Mouse (Mus musculus) gastrocnemius, postnatal 36 days (tissue): ENCODE data around the gene Anxa9. TPM values are rescaled to one million over a fixed set of nuclear protein-coding genes. Genes with fewer than 3 reads are reported as not detected.

Experiments used
- DNase-seq, 2 experiments: peaks; one replicate each; pipeline ENCODE4 v3.0.0; 2022
- intact Hi-C: fragments of 180-260 bp; cut with DNase I; formaldehyde crosslinking; loops from one replicate; pipeline ENCODE4 v1.15.1; 2025
- total RNA-seq, 2 experiments: library from RNA; stranded (reverse); gene quantifications; 2 replicates each; pipeline ENCODE4 v1.2.3; 2021

The Anxa9 gene
- total RNA-seq, 2 experiments from 2014 or later, result 0.64 TPM; not detected in 1

DNA sequence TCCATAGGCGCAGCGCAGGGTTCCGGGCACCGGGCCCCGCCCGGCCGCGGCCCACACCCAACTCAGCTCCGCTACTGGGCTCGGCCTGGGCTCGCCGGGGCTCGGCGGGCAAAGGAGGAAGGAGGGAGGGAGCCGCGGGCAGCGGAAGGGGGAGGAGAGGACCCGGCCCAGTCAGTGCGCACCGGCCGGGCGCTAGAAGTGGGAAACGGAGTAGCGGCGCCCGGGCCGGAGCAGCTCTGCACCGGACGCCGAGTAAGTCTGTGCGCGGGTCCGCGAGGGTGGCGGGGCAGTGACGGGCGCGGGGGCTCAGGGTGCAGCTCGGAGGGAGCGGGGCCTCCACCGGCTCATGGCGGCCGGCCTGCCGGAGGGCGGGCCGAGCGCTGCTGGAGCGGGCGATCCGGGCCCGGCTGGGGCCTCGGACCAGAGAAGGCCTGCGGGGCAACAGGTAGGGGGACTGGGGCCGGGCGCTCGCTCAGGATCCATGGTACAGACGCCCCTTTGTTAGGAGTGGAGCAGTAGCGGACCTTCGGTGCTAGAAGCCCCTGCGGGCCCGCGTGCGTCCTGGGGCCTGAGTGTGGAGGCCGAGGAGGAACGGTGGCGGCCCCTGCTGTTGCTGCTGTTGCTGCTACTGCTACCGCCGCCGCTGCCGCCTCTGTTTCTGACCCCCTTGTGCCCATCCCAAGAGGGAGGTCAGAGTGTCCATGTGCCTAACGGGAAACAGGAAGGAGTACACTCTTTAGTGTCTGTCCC, 8.3 kb upstream of the Anxa9 start:
- intact Hi-C loops, result loop anchor here (5.0 kb wide), 1 partner anchor 33 kb away; the partner anchor contains the start of genes Mindy1 and Prune1
- peak; percentile 87 to 91 for DNase-seq

DNA sequence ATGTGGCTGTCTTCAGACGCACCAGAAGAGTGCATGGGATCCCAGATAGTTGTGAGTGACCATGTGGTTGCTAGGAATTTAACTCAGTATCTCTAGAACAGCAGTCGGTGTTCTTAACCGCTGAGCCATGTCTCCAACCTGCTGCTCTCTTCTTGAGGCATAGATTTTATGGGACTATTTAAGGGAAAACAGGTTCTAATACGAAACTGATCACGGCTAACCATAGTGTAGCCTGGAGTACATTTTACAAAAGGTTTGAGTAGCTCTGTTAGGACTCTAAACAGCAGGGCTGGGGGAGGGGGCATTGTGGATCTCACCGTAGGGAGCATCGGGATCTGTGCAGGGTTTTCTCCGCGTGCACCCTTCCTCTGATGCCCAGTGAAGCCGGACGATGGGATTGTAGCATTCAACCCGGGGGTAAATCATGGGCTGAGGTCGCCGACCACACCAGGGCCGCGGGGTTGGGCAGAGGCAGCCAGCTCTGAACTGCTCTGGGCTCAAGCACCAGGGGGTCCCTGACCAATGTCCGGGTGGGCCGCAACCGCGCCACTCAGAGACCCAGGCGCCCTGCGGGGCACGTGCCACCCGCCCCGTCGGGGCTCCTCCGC, 7.6 kb upstream of the Anxa9 start, which contains the start of gene Cers2:
Gene Cers2 (plus strand): TSS at position 306 of the 608 bp plus-strand sequence.
- DNase-seq, result no peak
- intact Hi-C loops, result loop anchor here (5.0 kb wide), 2 partner anchors 32 to 78 kb away; partner anchors contain the start of genes Mindy1 and Prune1

DNA sequence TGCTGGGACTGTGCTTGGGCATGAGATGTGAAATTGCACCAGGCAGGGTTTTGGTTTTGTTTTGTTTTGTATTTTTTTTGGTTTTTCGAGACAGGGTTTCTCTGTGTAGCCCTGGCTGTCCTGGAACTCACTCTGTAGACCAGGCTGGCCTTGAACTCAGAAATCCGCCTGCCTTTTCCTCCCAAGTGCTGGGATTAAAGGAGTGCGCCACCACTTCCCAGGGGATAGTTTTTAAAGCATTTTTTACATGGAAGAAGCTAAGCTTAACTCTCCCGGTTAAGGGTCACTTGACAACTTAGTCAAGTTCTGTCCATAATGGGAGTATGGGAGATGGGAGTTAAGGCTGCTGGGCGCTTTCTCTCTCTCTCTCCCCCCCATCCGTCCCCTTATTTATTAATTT, 7.1 kb upstream of the Anxa9 start:
- DNase-seq, result no peak
- intact Hi-C loops, result loop anchor here (5.0 kb wide), 1 partner anchor 78 kb away; no protein-coding TSS in a partner anchor

DNA sequence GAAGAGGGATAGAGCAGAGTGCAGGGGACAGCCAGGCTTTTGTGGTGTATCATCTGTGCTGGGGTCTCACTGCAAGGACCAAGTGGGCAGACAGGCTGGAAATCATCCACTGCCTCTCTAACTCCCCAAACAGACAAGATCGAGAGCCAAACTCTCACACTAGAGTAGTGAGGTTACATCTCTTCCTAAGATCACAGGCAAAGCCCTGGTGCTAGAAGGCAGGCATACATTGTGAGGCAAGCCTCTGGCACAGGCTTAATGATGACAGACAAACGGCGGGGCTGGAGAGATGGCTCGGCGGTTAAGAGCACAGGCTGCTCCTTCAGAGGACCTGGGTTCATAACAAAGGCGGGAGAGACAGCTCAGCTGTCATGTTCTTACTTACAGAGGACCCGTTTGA, 6.5 kb upstream of the Anxa9 start:
- intact Hi-C loops, result loop anchor here (5.0 kb wide), 1 partner anchor 79 kb away; no protein-coding TSS in a partner anchor

DNA sequence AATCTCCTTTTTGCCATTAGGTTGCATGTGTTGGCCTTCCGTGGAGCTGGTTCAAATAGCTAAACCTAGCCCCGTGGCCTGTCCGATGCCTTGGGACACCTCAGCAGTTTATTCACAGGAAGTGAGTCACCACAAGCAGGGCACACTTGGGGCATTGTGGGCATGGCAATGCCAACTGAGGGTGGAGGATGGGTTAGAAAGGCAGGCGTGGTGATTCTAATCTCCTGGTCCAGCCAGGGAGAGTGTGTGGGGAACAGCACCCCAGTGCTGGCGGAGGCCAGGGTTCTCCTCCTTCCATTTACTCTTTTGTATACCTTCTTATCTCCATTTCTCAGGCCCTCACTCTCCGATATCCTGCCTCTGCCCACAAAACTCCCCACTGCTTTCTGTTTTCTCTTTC, 5.6 kb upstream of the Anxa9 start:
- intact Hi-C loops, result loop anchor here (5.0 kb wide), 1 partner anchor 80 kb away; no protein-coding TSS in a partner anchor

More for the DNA sequence above, 6.5 kb upstream of the Anxa9 start:
- no peak for DNase-seq

DNA sequence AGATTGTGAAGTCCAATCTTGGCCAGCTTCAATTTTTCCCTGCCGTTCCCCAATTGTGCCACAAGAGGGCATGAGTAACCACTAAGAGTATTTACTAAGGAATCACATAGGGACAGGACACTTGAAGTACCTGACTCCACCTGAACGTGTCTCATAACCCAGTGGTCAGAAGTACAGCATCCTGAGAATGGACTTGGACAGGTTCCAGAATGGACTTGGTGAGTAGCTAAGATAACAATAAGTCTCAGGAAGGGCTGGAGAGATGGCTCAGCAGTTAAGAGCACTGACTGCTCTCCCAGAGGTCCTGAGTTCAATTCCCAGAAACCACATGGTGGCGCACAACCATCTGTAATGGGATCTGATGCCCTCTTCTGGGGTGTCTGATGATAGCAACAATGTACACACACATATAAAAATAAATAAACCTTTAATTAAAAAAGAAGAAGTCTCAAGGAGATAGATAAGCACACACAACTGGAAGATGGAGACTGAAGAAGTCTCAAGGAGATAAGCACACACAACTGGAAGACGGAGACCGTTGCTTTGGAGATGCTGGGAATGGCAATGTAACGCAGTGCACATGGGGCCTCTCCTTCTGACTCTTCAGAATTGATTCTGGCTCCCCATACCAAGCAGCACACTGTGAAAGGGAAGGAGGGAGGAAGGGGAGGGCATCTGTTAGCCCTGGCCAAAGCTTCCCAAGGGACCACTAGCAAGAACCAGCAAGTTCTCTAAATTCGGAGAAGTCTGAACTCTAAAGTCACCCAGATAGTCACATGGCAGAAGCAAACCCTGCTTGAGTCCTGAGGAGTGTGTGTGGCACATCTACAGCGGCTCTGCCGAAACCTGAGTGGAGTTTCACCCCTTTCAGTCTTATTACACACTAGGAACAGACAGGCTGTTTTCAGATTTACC, 4.2 kb upstream of the Anxa9 start:
- intact Hi-C loops, result loop anchor here (5.0 kb wide), 1 partner anchor 81 kb away; no protein-coding TSS in a partner anchor
- peak; percentile 44 to 59 for DNase-seq

More for the DNA sequence above, 5.6 kb upstream of the Anxa9 start:
- no peak for DNase-seq

DNA sequence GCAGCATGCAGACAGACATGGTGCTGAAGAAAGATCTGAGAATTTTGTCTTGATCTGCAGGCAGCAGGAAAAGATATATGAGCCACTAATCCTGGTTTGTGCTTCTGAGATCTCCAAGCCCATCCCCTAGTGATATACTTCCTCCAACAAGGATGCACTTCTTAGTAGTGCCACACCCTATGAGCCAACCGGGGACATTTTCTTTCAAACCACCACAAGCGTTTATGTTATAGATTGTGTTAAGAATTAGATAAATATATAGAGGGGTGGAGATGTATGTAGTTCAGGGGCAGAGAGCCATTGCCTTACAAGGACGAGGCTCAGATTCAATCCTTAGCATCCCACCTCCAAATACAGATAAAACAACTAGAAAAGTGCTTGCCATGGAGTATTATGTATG, 3.5 kb upstream of the Anxa9 start:
- intact Hi-C loops, result loop anchor here (5.0 kb wide), 1 partner anchor 82 kb away; no protein-coding TSS in a partner anchor
- DNase-seq, result no peak

DNA sequence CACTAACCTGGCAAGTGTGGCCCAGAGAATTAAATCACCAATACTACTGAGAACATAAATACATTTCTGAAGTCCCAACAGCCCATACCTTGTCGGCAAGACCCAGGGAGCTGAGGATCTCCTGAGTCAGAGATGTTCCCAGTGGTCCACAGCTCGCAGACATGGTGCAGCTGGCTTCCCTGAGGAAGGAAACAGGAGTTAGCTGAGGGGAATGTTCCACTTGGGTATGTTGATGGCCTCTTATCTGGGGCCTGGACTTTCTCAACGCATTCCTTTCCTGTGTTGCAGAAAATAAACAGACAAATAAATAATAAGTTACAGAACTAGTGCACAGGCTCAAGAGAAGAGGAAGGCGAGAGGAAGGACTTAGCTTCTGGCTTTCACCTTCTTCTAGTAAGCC, 732 bp downstream of the Anxa9 start:
- intact Hi-C loops, result no loop called here
- DNase-seq, result no peak

DNA sequence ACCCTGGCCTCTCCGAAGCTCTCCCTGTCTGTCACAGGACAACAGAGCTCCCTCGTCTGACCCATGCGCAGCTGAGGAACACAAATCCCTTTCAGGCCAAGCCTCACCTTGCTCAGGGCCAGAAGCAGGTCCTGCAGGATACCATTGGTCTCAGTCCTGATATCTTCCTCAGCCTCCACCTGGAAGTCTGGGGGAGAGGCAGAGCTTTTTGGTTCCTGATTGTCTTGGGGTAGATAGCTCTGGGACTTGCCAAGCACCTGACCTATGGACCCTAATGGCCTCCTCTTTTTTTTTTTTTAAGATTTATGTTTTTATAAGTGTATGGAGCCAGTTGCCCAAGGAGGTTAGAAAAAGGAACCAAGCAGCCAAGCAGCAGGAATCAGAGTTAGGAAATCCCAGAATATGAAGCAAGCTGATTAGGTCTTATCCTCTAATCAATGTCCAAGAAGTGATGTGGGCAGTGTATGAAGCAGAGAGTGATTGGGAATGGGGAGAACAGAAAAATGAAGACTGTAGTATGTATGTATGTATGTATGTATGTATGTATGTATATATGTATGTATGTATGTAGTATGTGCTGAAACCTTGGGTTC, 5.7 kb downstream of the Anxa9 start:
- no peak for DNase-seq
- intact Hi-C loops, result no loop called here

DNA sequence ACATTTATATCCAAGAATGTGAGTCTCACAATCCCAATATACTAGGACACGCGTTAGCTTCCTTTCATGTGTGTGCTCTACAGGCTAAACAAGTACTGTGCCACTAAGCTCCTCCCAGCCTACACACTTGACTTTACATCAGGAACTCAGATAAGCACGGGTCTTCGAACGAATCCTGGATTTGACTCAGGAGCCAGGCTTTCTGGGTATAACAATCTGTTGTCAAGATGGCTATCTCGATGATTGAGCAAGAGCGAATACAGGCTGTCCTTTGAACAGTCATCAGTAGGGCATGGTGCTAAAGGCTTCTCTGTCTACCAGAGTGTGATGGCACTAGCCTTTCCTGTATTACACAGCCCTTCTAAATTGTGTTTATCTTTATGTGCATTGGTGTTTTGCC, 9.0 kb downstream of the Anxa9 start:
- intact Hi-C loops, result no loop called here

DNA sequence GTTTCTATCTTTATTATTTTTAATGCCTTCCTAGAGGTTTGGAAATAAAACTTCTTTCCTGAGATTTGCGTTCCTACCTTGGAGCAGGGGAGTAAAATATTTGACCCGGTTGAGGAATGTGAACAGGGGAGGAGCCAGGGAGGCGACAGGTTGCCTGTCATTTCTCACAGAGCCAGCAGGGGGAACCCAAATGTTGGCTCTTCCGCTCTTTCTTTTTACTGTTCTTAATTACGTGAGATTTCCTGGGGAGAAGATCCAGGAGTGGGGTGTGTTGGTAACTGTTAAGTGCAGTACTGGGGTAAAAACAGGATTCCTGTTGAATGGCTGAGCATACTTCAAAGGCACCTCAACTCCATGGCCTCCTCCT, 10.9 kb downstream of the Anxa9 start:
- no peak for DNase-seq
- intact Hi-C loops, result no loop called here

More for the DNA sequence above, 9.0 kb downstream of the Anxa9 start:
- no peak for DNase-seq

DNA sequence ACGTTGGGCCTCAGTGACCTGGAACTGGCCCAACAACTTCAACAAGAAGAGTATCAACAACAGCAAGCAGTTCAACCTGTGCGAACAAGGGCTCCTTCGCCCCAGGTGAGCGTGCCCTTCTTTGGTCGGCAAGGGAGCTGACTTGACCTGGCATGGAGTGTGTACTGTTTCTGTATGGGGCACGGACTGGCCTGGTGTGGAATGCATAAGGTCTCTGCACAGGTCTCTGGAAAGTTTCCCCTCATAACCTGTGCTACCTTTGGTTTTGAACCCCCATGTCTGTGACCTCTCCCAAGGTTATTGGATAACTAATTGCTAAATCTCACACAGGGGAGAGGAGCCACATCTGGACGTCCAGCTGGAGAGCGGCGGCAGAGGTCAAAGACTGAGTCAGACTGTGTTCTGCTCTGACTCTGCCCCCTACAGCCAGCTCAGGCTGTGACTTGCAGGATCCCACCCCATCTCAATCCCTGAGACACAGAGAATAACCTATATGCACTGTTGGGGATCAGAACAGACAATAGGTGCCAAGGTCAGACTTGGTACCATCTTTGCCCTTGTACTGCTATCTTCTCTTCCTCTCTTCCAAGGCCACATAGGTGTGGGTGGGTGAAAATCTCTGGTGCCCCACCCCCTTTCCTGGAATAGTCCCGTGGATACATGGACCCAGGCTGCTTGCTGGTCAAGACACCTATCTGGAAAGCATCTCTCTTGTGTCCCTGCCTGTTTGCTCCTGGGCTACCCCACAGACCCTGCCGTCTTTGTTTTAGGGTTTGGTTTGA, 11.5 kb downstream of the Anxa9 start:
- intact Hi-C loops, result no loop called here
- no peak for DNase-seq

DNA sequence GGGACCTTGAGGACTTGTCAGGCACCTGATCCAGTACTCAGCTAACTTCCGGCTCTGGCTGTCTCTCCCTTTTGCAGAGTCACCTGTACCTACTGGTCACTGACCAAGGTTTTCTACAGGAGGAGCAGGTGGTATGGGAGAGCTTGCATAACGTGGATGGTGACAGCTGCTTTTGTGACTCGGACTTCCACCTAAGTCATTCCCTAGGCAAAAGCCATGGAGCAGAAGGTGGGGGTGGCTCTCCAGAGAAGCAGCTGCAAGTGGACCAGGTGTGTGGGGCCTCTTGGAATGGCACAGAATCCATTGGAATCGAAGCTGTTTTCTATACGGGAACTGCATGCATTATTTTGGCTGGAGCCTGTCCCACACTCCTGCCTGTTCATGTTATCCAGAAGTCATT, 12.3 kb downstream of the Anxa9 start:
- DNase-seq, result no peak
- intact Hi-C loops, result no loop called here

DNA sequence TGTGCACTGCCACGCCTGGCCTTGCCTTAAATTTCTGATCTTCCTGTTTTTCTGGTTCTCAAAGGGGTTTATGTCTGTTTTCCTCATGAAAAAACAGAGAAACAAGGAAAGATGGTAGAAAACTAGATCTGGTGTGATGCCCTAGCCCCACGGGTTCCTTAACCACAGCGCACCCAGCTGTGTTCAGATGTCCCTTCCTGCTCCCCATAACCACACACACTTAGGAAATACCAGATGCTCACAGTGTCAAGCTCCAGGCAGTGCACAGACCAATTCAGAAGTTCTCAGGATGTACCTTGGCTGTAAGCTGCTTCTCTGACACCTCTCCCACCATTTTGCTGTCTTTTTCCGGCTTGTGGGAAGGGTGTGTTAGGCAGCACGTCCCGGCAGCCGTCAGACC, 12.7 kb downstream of the Anxa9 start:
- intact Hi-C loops, result no loop called here

DNA sequence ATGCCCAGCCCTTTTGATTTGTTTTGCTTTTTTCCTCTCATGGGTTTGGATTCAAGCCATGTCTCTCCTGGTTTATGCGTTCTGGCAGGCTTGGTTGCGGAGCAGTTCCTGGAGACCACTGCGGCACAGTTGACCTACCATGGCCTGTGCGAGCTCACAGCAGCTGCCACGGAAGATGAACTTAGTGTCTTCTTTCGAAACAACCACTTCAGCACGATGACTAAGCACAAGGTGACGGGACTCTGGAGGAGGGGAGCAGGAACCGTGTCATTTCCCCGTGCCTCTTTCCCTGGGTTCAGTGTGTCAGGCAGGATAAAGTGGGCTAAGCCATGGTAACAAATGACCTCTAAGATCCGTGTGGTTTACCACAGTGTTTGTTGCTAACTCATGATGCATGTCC, 13.4 kb downstream of the Anxa9 start:
- intact Hi-C loops, result no loop called here
- no peak for DNase-seq

More for the DNA sequence above, 12.7 kb downstream of the Anxa9 start:
- DNase-seq, result no peak

DNA sequence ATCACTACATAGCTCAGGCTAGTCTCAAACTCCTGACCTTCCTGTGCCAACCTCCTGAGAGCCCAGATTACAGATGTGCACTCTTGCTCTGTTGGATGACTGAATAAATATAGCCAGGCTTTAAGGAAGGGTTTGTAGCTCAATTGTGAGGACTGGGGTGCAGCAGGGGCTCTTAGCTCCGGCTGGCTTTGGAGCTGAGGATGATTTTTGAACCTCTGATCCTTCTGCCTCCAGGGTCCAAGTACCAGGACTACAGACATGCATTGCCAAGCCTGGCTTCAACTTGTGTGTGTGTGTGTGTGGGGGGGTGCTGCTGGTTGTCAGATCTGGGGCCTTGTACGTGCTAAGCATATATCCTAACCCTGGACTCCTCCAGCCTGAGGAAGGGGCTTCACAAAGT, 14.1 kb downstream of the Anxa9 start:
- no peak for DNase-seq
- intact Hi-C loops, result no loop called here

DNA sequence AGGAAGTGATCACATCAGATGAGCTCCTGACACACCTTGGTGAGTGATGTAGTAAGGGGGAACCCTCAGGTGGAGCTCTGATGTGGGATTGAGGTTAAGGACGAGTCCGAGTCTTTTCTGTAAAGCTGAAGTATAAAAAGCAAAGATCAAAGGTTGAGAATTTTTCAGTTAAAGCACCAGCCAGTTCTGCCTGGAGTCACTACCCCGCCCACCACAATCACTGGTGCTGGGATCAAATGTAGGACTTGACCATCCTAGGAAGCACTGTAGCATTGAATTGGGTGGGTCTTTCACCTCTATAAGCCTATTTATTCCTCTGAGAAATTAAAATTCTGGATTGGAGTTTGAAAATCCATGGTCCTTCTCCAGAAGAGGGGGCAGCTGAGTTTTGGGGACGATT, 15.9 kb downstream of the Anxa9 start:
- no peak for DNase-seq
- intact Hi-C loops, result no loop called here

DNA sequence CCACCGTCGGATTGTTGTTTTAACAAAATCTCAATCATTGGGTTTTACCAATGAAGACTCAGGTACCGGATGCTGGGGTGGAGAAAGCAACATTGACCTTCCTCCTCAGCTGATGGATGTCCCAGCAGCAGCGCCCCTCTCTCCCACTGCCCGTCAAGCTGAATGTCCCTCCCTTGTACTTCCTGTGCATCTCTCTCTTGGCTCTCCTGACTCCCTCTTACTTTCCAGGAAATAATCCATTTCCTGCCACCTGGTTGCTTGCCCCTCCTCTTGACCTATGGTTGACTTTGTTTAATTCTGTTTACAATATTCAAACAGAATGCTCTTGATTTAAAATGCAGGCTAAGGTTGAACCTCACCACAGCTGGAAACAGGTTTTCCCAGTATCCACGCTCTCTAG, 16.8 kb downstream of the Anxa9 start:
- no peak for DNase-seq
- intact Hi-C loops, result no loop called here

DNA sequence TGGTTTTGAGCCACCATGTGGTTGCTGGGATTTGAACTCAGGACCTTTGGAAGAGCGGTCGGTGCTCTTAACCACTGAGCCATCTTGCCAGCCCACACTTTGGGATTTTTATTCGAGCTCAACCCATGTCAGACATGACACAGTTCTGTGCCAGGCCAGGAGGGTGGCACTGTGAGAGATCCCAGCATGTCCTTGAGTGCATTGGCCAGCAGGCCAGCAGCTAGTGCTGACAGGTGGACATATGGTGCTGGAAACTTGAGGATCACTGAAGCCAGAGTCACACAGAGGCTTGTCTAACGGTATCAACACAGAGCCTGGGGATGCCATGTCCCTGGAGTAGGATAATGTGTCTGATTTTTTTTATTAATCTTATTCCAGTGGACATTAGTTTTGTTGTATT, 17.6 kb downstream of the Anxa9 start:
- intact Hi-C loops, result no loop called here
- no peak for DNase-seq

DNA sequence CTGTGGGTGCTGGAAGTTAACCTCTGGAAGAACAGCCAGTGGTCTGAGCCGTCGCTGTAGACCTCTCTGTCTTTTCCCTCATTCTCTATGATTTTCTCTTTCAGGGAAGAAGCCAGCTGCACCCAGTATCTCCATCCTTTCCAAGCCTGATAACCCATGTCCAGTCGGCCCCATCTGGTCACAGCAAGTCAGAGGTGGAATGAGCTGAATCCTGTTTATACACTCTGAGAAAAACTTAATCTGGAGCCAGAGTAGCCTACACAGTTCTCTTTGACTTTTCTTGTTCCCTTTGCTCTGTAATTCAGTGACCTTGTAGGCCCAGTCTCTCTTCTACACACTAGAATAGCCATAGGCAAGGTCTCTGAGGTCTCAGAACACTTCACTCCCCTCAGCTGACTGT, 19.4 kb downstream of the Anxa9 start:
- no peak for DNase-seq
- intact Hi-C loops, result no loop called here
